Mouse (Mus musculus) myocyte (in vitro differentiated cells): ENCODE data around the gene Bicdl1.

Experiments used
- CEBPB ChIP-seq: IDR thresholded peaks from 2 replicates; pipeline ENCODE4 v1.6.1; 2011; ENCODE audit warnings: mild to moderate bottlenecking, moderate library complexity; ENCODE audit not compliant: poor library complexity, insufficient read depth, severe bottlenecking
- E2F4 ChIP-seq: IDR thresholded peaks from one replicate; pipeline ENCODE4 v1.6.1; 2011; ENCODE audit warnings: mild to moderate bottlenecking, control low read depth, moderate library complexity; ENCODE audit not compliant: insufficient read depth
- MAX ChIP-seq: IDR thresholded peaks from one replicate; pipeline ENCODE4 v1.6.1; 2011; ENCODE audit warnings: low read depth, mild to moderate bottlenecking, control low read depth
- MYOD1 ChIP-seq, 3 experiments: IDR thresholded peaks; one replicate each; pipeline ENCODE4 v1.6.1; 2011; ENCODE audit warnings: control low read depth in 2 of 3, low read depth in 2 of 3, mild to moderate bottlenecking in 2 of 3, moderate library complexity in 1 of 3; ENCODE audit not compliant: insufficient read length in 2 of 3, control insufficient read depth in 1 of 3
- POLR2A ChIP-seq: IDR thresholded peaks from one replicate; pipeline ENCODE4 v1.6.1; 2011; ENCODE audit warnings: low read depth, mild to moderate bottlenecking, control low read depth, moderate library complexity; ENCODE audit not compliant: insufficient read length
- POLR2AphosphoS2 ChIP-seq: IDR thresholded peaks from one replicate; pipeline ENCODE4 v1.6.1; 2011; ENCODE audit warnings: low read depth, control low read depth; ENCODE audit not compliant: insufficient read length
- TCF12 ChIP-seq: IDR thresholded peaks from one replicate; pipeline ENCODE4 v1.6.1; 2011; ENCODE audit warnings: mild to moderate bottlenecking, control low read depth; ENCODE audit not compliant: poor library complexity, insufficient read depth, severe bottlenecking
- USF1 ChIP-seq: IDR thresholded peaks from one replicate; pipeline ENCODE4 v1.6.1; 2011; ENCODE audit warnings: low read depth, mild to moderate bottlenecking, control low read depth, moderate library complexity

- no peak for TF ChIP-seq MAX
- no peak for TF ChIP-seq USF1
- TF ChIP-seq POLR2A = no peak
- TF ChIP-seq POLR2AphosphoS2 = no peak
- no peak for TF ChIP-seq TCF12
- no peak for TF ChIP-seq CEBPB
- no peak for TF ChIP-seq E2F4
- TF ChIP-seq MYOD1 (IDR thresholded peaks at IDR 0.05; ENCODE audit: control insufficient read depth in 1 of 3, insufficient read length in 2 of 3, low read depth in 2 of 3) = no peak
These were observed 29.5 kb upstream of the Bicdl1 start for GRCm38 (mm10) chr5:115760903-115761302.
